Mouse (Mus musculus): Measurements from ENCODE around the gene Fcgr3. TPM values are rescaled to one million over a fixed set of nuclear protein-coding genes. Genes with fewer than 3 reads are reported as not detected.

The Fcgr3 gene
- polyA plus RNA-seq, 1 experiment, result not detected

DNA sequence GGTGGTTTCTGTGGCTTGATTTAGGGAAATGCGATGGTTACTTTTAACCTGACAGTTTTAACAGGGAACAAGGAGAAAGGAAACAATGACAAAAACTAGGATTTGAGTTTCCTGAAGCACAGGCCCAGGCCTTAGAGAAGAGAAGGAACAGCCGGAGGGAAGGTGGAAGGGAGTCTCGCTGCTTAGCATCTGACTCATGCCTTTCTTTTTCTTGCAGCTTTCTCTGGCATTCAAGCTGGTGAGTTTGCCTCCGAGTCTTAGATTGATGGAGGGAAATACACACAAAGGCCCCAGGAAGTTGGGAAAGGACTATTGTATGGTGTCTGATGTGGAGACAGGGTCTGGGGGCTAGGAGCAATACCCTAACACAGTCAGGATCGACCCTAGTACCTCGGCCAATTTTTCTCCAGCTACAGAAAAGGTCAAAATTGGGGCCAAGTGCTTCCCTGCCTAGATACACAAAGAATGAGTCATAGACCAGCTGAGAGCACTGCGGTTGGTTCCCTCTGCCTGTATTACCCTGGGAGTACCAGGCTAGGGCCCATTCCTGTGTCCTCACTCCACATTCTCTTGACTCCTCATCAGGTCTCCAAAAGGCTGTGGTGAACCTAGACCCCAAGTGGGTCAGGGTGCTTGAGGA, 45.3 kb downstream of the Fcgr3 start:
- Histone ChIP-seq H3K9me3 (ENCODE audit: control insufficient read depth, low read length) (no peaks in the 10 kb centered on the region), H3K36me3 (ENCODE audit: control insufficient read depth) (no peaks in the 10 kb centered on the region), H3K4me3 (replicated peaks) (no peak overlapping the region), H3K27me3 (ENCODE audit: control insufficient read depth) (no peaks in the 10 kb centered on the region), H3K4me1 (ENCODE audit: control insufficient read depth) (no peaks in the 10 kb centered on the region)
- TF ChIP-seq GATA1 (IDR thresholded peaks at IDR 0.05; ENCODE audit: low read length) (no peak), TAL1 (IDR thresholded peaks at IDR 0.05; ENCODE audit: low read length) (no peak)

DNA sequence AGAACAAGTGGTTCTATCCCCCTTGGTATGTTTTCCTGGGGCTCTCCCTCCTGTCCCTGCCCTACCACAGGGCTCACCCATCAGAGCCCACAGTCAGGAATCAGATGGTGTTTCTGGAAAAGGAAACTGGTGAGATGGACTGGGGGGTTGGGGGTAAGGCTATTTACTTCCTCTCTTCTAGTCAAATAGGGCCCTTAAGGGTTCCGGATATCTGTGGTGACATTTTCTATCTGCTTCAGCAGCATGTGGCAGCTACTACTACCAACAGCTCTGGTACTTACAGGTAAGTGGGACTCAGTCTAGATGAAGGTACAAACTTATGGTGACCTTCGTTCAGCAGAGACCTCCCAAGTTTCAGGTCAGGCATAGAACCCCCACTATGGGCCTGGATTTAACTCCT, 46.0 kb downstream of the Fcgr3 start, which contains the start of gene Fcgr4:
Gene Fcgr4, plus strand, starts transcription at position 184 of the 400 bp plus-strand sequence.
- TF ChIP-seq TAL1 (IDR thresholded peaks at IDR 0.05; ENCODE audit: low read length) (no peak), GATA1 (IDR thresholded peaks at IDR 0.05; ENCODE audit: low read length) (no peak)
- H3K9me3 ChIP-seq (ENCODE audit: control insufficient read depth, low read length), result no peaks in the 10 kb centered on the region
- no peaks in the 10 kb centered on the region for H3K4me1 ChIP-seq (ENCODE audit: control insufficient read depth)
- no peak within 1 kb of the TSS for H3K4me3 ChIP-seq (replicated peaks)
- H3K36me3 ChIP-seq (ENCODE audit: control insufficient read depth), result no peaks in the 10 kb centered on the region
- H3K27me3 ChIP-seq (ENCODE audit: control insufficient read depth), result no peaks in the 10 kb centered on the region

DNA sequence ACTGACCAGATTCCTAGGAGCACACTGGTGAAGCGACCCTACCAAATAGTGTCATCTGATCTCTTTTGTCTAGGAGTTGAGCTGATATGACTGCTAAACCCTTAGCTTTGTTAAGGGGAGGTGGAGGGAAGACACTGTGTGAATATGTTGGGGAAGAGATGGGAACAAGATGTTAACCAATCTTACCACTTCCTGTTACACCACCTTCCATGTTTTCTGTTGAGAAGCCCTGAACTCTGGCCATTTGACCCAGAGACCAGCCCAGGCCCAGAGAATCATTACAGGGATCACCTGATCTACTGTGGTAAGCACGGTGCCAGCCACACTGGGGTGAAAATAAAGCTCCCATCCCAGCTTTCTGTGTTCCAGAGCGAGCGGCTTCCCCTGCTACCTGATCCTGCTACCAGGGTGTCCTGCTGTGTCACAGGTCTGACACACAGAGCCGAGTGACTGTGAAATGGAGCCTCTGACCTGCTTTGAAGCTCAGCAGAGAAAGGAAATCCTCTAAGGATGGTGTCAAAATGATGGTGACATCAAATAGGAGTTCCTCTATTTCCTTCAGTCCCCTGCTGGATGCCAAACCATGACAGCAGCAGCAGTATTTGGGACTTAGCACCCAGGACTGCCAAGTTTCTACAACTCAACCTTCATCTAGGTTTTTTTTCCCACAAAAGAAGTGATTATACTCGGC, 47.1 kb downstream of the Fcgr3 start:
- Histone ChIP-seq H3K4me1 (ENCODE audit: control insufficient read depth) (no peaks in the 10 kb centered on the region), H3K36me3 (ENCODE audit: control insufficient read depth) (no peaks in the 10 kb centered on the region), H3K9me3 (ENCODE audit: control insufficient read depth, low read length) (no peaks in the 10 kb centered on the region), H3K27me3 (ENCODE audit: control insufficient read depth) (no peaks in the 10 kb centered on the region), H3K4me3 (replicated peaks) (no peak overlapping the region)
- no peak for TF ChIP-seq GATA1 (IDR thresholded peaks at IDR 0.05; ENCODE audit: low read length)
- TF ChIP-seq TAL1 (IDR thresholded peaks at IDR 0.05; ENCODE audit: low read length), result no peak

- TF ChIP-seq GATA1 (IDR thresholded peaks at IDR 0.05; ENCODE audit: low read length) (no peak), TAL1 (IDR thresholded peaks at IDR 0.05; ENCODE audit: low read length) (no peak)
- Histone ChIP-seq H3K27me3 (ENCODE audit: control insufficient read depth) (no peaks in the 10 kb centered on the region), H3K4me3 (replicated peaks) (no peak overlapping the region), H3K36me3 (ENCODE audit: control insufficient read depth) (no peaks in the 10 kb centered on the region), H3K4me1 (ENCODE audit: control insufficient read depth) (no peaks in the 10 kb centered on the region), H3K9me3 (ENCODE audit: control insufficient read depth, low read length) (no peaks in the 10 kb centered on the region)
Measured at GRCm38 (mm10) chr1:171016676-171017356, 47.9 kb downstream of the Fcgr3 start.

DNA sequence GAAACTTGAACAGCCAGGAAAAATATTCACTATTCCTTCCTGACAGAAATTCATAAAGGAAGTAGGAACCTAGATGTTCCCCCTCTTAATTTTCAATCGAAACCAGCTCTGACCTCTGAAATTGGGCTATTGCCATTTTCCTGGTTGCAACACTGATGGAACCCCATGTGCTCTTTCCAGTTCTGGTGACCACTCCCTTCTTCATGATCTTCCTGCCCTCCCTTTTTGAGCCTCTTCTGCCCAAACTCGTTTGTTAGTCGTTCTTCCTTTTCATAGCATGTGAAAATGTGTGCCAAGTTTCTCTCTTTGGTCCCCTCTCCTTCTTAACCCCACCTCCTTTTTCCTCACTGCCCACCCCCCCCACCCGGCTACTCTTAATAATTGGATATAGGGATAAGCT, 53.0 kb downstream of the Fcgr3 start:
- TF ChIP-seq TAL1 (IDR thresholded peaks at IDR 0.05; ENCODE audit: low read length) (no peak), GATA1 (IDR thresholded peaks at IDR 0.05; ENCODE audit: low read length) (no peak)
- H3K4me3 ChIP-seq (replicated peaks), result no peak overlapping the region
- peaks cover 5% of the 10 kb centered on the region for H3K9me3 ChIP-seq (ENCODE audit: control insufficient read depth, low read length)
- H3K27me3 ChIP-seq (ENCODE audit: control insufficient read depth), result no peaks in the 10 kb centered on the region
- H3K36me3 ChIP-seq (ENCODE audit: control insufficient read depth), result no peaks in the 10 kb centered on the region
- H3K4me1 ChIP-seq (ENCODE audit: control insufficient read depth), result no peaks in the 10 kb centered on the region

- peaks cover 5% of the 10 kb centered on the region for H3K9me3 ChIP-seq (ENCODE audit: control insufficient read depth, low read length)
- no peak overlapping the region for H3K4me3 ChIP-seq (replicated peaks)
- H3K4me1 ChIP-seq (ENCODE audit: control insufficient read depth), result no peaks in the 10 kb centered on the region
- no peaks in the 10 kb centered on the region for H3K27me3 ChIP-seq (ENCODE audit: control insufficient read depth)
- H3K36me3 ChIP-seq (ENCODE audit: control insufficient read depth), result no peaks in the 10 kb centered on the region
- TF ChIP-seq GATA1 (IDR thresholded peaks at IDR 0.05; ENCODE audit: low read length), result no peak
- no peak for TF ChIP-seq TAL1 (IDR thresholded peaks at IDR 0.05; ENCODE audit: low read length)
Measured at GRCm38 (mm10) chr1:171006905-171007304, 57.8 kb downstream of the Fcgr3 start.

DNA sequence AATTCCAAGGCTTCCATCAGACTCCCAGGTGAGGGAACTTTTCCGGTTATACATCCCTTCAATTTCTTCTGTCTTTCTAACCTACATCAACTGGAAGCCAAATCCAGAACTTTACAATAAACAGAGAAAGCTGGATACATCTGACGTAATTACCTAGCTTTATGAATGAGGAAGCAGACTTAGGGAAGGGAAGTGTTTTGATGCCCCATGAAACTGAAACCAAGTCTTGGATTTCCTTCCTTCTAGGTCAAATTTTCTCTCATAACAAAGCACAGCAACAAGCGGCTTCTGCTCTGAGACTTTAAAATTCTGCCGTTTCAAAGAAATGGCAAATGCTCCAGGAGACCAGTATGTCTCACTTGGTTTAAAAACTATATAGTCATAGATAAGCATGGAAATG, 58.4 kb downstream of the Fcgr3 start:
- no peaks in the 10 kb centered on the region for H3K4me1 ChIP-seq (ENCODE audit: control insufficient read depth)
- H3K36me3 ChIP-seq (ENCODE audit: control insufficient read depth), result no peaks in the 10 kb centered on the region
- H3K27me3 ChIP-seq (ENCODE audit: control insufficient read depth), result no peaks in the 10 kb centered on the region
- no peak overlapping the region for H3K4me3 ChIP-seq (replicated peaks)
- H3K9me3 ChIP-seq (ENCODE audit: control insufficient read depth, low read length), result peaks cover 5% of the 10 kb centered on the region
- TF ChIP-seq GATA1 (IDR thresholded peaks at IDR 0.05; ENCODE audit: low read length) (no peak), TAL1 (IDR thresholded peaks at IDR 0.05; ENCODE audit: low read length) (no peak)

GRCm38 (mm10) chr1:171005586-171005985, 59.1 kb downstream of the Fcgr3 start:
- no peaks in the 10 kb centered on the region for H3K27me3 ChIP-seq (ENCODE audit: control insufficient read depth)
- no peak overlapping the region for H3K4me3 ChIP-seq (replicated peaks)
- TF ChIP-seq TAL1 (IDR thresholded peaks at IDR 0.05; ENCODE audit: low read length) (no peak), GATA1 (IDR thresholded peaks at IDR 0.05; ENCODE audit: low read length) (no peak)
- no peaks in the 10 kb centered on the region for H3K36me3 ChIP-seq (ENCODE audit: control insufficient read depth)
- peaks cover 5% of the 10 kb centered on the region for H3K9me3 ChIP-seq (ENCODE audit: control insufficient read depth, low read length)
- H3K4me1 ChIP-seq (ENCODE audit: control insufficient read depth), result no peaks in the 10 kb centered on the region

GRCm38 (mm10) chr1:171005081-171005480, 59.7 kb downstream of the Fcgr3 start:
- H3K4me3 ChIP-seq (replicated peaks), result no peak overlapping the region
- H3K36me3 ChIP-seq (ENCODE audit: control insufficient read depth), result no peaks in the 10 kb centered on the region
- H3K9me3 ChIP-seq (ENCODE audit: control insufficient read depth, low read length), result peaks cover 5% of the 10 kb centered on the region
- H3K27me3 ChIP-seq (ENCODE audit: control insufficient read depth), result no peaks in the 10 kb centered on the region
- TF ChIP-seq GATA1 (IDR thresholded peaks at IDR 0.05; ENCODE audit: low read length) (no peak), TAL1 (IDR thresholded peaks at IDR 0.05; ENCODE audit: low read length) (no peak; the same call in 2 of the 3 replicates)
- no peaks in the 10 kb centered on the region for H3K4me1 ChIP-seq (ENCODE audit: control insufficient read depth)

Other genes with a start within 250 kb of the Fcgr3 start
- 0.21 and 0.22 TPM in 2 replicates for gene Atf6, start 197.2 kb downstream of the Fcgr3 start, polyA plus RNA-seq (2012)
- gene Gm26620, start 179.9 kb downstream of the Fcgr3 start, polyA plus RNA-seq (2012), result 0.28 and 0.80 TPM in 2 replicates
- 0.10 and 0.16 TPM in 2 replicates for gene Dusp12, start 179.4 kb downstream of the Fcgr3 start, polyA plus RNA-seq (2012)
- not detected in 2 replicates for gene Fcrlb, start 152.0 kb downstream of the Fcgr3 start, polyA plus RNA-seq (2012)
- gene Fcrla, start 137.4 kb downstream of the Fcgr3 start, polyA plus RNA-seq (2012), result not detected in 2 replicates
- gene Fcgr2b, start 88.4 kb downstream of the Fcgr3 start, polyA plus RNA-seq (2012), result not detected in 2 replicates
- not detected in 2 replicates for gene Fcgr4, start 46.0 kb downstream of the Fcgr3 start, polyA plus RNA-seq (2012)
- gene Cfap126, start 49.0 kb upstream of the Fcgr3 start, polyA plus RNA-seq (2012), result 0.37 and 0.64 TPM in 2 replicates
- 4.9 and 7.2 TPM in 2 replicates for gene Sdhc, start 85.7 kb upstream of the Fcgr3 start, polyA plus RNA-seq (2012)
- not detected in 2 replicates for gene Mpz, start 85.8 kb upstream of the Fcgr3 start, polyA plus RNA-seq (2012)
- not detected in 2 replicates for gene Pcp4l1, start 131.3 kb upstream of the Fcgr3 start, polyA plus RNA-seq (2012)
- gene Nr1i3, start 149.0 kb upstream of the Fcgr3 start, polyA plus RNA-seq (2012), result not detected in 2 replicates
- gene Tomm40l, start 157.6 kb upstream of the Fcgr3 start, polyA plus RNA-seq (2012), result 2.2 TPM in 2 replicates
- 0.42 and 2.1 TPM in 2 replicates for gene Apoa2, start 160.1 kb upstream of the Fcgr3 start, polyA plus RNA-seq (2012)
- 0.13 and 0.17 TPM in 2 replicates for gene Fcer1g, start 169.4 kb upstream of the Fcgr3 start, polyA plus RNA-seq (2012)
- gene Adamts4, start 185.5 kb upstream of the Fcgr3 start, polyA plus RNA-seq (2012), result not detected in 2 replicates
- gene Ndufs2, start 186.5 kb upstream of the Fcgr3 start, polyA plus RNA-seq (2012), result 7.0 and 7.5 TPM in 2 replicates
- gene B4galt3, start 205.4 kb upstream of the Fcgr3 start, polyA plus RNA-seq (2012), result 11.1 and 11.6 TPM in 2 replicates
- gene Ppox, start 216.3 kb upstream of the Fcgr3 start, polyA plus RNA-seq (2012), result 89.9 and 167 TPM in 2 replicates
- gene Usp21, start 223.1 kb upstream of the Fcgr3 start, polyA plus RNA-seq (2012), result 8.4 and 13.0 TPM in 2 replicates
- 3.9 and 4.8 TPM in 2 replicates for gene Ufc1, start 230.1 kb upstream of the Fcgr3 start, polyA plus RNA-seq (2012)

All from erythroblast, embryonic 14.5 days (primary cell).